Mouse (Mus musculus) intestine, embryonic 14.5 days (tissue): ENCODE data around the gene Tcf20. TPM values are rescaled to one million over a fixed set of nuclear protein-coding genes. Genes with fewer than 3 reads are reported as not detected.

ENCODE experiments used
- ATAC-seq: fragments of 200-750 bp; cut with Nextera tagmentation; replicated peaks from 2 replicates; pipeline ENCODE4 v1.8.0; 2017; ENCODE audit warnings: low read depth, moderate number of reproducible peaks, moderate TSS enrichment, moderate library complexity; ENCODE audit not compliant: low FRiP score, low TSS enrichment
- DNase-seq: peaks from one replicate; pipeline ENCODE4 v3.0.0-alpha.2; 2018; ENCODE audit warnings: low spot score
- H3K27ac ChIP-seq: fragments of 300-500 bp; sonication (generic); 2 replicates; pipeline ENCODE4 v1.5.1; 2014; ENCODE audit warnings: low read depth, mild to moderate bottlenecking, control low read depth
- H3K27me3 ChIP-seq: fragments of 300-500 bp; sonication (generic); replicated peaks from 2 replicates; pipeline ENCODE4 v1.6.1; 2014; ENCODE audit warnings: low read length, control low read depth; ENCODE audit not compliant: control insufficient read depth, insufficient read depth
- H3K36me3 ChIP-seq: fragments of 300-500 bp; sonication (generic); 2 replicates; pipeline ENCODE4 v1.6.1; 2014; ENCODE audit warnings: low read length, control low read depth; ENCODE audit not compliant: control insufficient read depth, insufficient read depth
- H3K4me1 ChIP-seq: fragments of 300-500 bp; sonication (generic); replicated peaks from 2 replicates; pipeline ENCODE4 v1.6.1; 2014; ENCODE audit warnings: low read length, control low read depth, mixed read lengths; ENCODE audit not compliant: control insufficient read depth, insufficient read depth
- H3K4me2 ChIP-seq: fragments of 300-500 bp; sonication (generic); 2 replicates; pipeline ENCODE4 v1.6.1; 2014; ENCODE audit warnings: low read length
- H3K4me3 ChIP-seq: fragments of 300-500 bp; sonication (generic); 2 replicates; pipeline ENCODE4 v1.5.1; 2014; ENCODE audit warnings: low read depth, low read length, control low read depth, mixed read lengths
- H3K9ac ChIP-seq: fragments of 300-500 bp; sonication (generic); 2 replicates; pipeline ENCODE4 v1.6.1; 2014; ENCODE audit warnings: mild to moderate bottlenecking, low read length
- H3K9me3 ChIP-seq: fragments of 300-500 bp; sonication (generic); 2 replicates; pipeline ENCODE4 v1.6.1; 2016; ENCODE audit warnings: low read length, control low read depth; ENCODE audit not compliant: control insufficient read depth
- WGBS: fragments of 180-500 bp; shearing (Covaris S2); extraction: QIAGEN DNeasy Blood & Tissue Kit; methylation state at CpG from one replicate; pipeline ENCODE4 v1.1.7; 2014; 5-methylcytosine and 5-hydroxymethylcytosine counted together
- polyA plus RNA-seq: library from polyadenylated mRNA; unstranded; fragments of >200 nt; fragmentation: Nextera tagmentation; extraction: Ambion mirVana; gene quantifications from 2 replicates; pipeline ENCODE4 v1.2.1, GENCODE M21; 2014

The Tcf20 gene
- polyA plus RNA-seq: 11.7 and 12.4 TPM in 2 replicates

GRCm38 (mm10) chr15:82987732-82988112 lies at the start of gene Tcf20:
Gene Tcf20, minus strand, starts transcription at chr15:82987872.
- under 1% methylated on average over 20 of the region's 20 CpGs for WGBS
- Histone ChIP-seq H3K27me3 (peaks cover 13% of the 10 kb centered on the region), H3K4me2 (peak within 1 kb of the TSS; percentile 97), H3K9ac (peak within 1 kb of the TSS; percentile 42), H3K36me3 (no peaks in the 10 kb centered on the region), H3K4me3 (peak within 1 kb of the TSS; percentile 46), H3K9me3 (no peaks in the 10 kb centered on the region), H3K27ac (no peak within 1 kb of the TSS), H3K4me1 (peaks cover 30% of the 10 kb centered on the region)
- peak; percentile 96 for DNase-seq
- ATAC-seq: peak; percentile 93

GRCm38 (mm10) chr15:83036900-83037519 lies 49.3 kb upstream of the Tcf20 start:
- Histone ChIP-seq H3K36me3 (no peaks in the 10 kb centered on the region), H3K4me2 (no peak overlapping the region), H3K4me3 (no peak overlapping the region), H3K27me3 (no peaks in the 10 kb centered on the region), H3K9ac (no peak overlapping the region), H3K9me3 (no peaks in the 10 kb centered on the region), H3K4me1 (peaks cover 38% of the 10 kb centered on the region), H3K27ac (no peak overlapping the region)
- ATAC-seq (peak; percentile 56; the same call in 1 of the 2 replicates), DNase-seq (peak; percentile 84)
- WGBS: 65% methylated on average over 14 of the region's 14 CpGs

- Histone ChIP-seq H3K36me3 (no peaks in the 10 kb centered on the region), H3K27me3 (no peaks in the 10 kb centered on the region), H3K27ac (no peak overlapping the region), H3K4me1 (peaks cover 38% of the 10 kb centered on the region), H3K9me3 (no peaks in the 10 kb centered on the region), H3K4me2 (no peak overlapping the region), H3K4me3 (no peak overlapping the region), H3K9ac (no peak overlapping the region)
- no peak for DNase-seq
- no peak for ATAC-seq
- 59% methylated on average over 7 of the region's 7 CpGs for WGBS
Measured at GRCm38 (mm10) chr15:83036089-83036488, 48.4 kb upstream of the Tcf20 start.

DNA sequence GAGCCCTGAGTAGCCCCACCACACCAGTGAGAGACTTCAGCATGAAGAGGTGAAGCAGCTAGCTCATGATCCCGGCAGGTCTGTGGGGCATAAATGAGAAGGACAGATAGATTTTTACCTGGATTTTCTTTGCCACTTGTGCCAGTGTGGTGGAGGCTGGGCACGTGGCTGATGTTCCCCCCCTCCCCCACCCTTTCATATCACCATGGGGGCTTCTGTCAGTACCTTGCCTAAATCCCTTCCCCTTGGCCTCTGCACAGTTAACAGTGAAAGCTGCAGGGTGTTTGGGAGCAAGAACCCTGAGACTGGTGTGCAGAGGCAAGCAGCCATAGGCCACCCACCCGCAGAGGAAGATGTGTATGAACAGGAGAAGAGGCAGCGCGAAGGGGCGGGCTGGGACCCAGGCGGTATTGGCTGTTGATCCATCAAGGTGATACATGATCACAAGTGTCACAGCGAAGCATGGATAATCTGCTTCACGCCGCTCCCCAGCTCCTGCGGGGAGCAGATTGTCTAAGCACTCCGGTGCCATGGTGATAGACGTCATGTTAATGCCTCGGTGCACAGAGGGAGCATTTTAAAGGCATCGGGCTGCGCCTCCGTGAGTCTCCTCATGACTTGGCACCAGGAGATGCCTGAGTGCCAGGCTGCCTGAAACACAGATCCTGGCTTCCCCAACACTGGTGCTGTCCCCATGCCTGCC lies 46.8 kb upstream of the Tcf20 start:
- no peak overlapping the region for H3K9ac ChIP-seq
- ATAC-seq (no peak), DNase-seq (no peak)
- WGBS: 17% methylated on average over 17 of the region's 17 CpGs
- H3K9me3 ChIP-seq: no peaks in the 10 kb centered on the region
- no peaks in the 10 kb centered on the region for H3K36me3 ChIP-seq
- H3K4me3 ChIP-seq: no peak overlapping the region
- H3K4me2 ChIP-seq: 0 out of 2 replicates have a peak overlapping the region, but pooled peaks have one; percentile 13
- peaks cover 45% of the 10 kb centered on the region for H3K4me1 ChIP-seq
- no peak overlapping the region for H3K27ac ChIP-seq
- no peaks in the 10 kb centered on the region for H3K27me3 ChIP-seq

GRCm38 (mm10) chr15:83032981-83033541 lies 45.4 kb upstream of the Tcf20 start, which contains the start of gene Nfam1:
Gene Nfam1, minus strand, starts transcription at chr15:83033306.
- Histone ChIP-seq H3K4me1 (peaks cover 45% of the 10 kb centered on the region), H3K4me2 (no peak within 1 kb of the TSS), H3K9ac (no peak within 1 kb of the TSS), H3K27me3 (no peaks in the 10 kb centered on the region), H3K36me3 (no peaks in the 10 kb centered on the region), H3K4me3 (no peak within 1 kb of the TSS), H3K9me3 (no peaks in the 10 kb centered on the region), H3K27ac (no peak within 1 kb of the TSS)
- WGBS: 59% methylated on average over 17 of the region's 17 CpGs
- no peak for ATAC-seq
- no peak for DNase-seq

DNA sequence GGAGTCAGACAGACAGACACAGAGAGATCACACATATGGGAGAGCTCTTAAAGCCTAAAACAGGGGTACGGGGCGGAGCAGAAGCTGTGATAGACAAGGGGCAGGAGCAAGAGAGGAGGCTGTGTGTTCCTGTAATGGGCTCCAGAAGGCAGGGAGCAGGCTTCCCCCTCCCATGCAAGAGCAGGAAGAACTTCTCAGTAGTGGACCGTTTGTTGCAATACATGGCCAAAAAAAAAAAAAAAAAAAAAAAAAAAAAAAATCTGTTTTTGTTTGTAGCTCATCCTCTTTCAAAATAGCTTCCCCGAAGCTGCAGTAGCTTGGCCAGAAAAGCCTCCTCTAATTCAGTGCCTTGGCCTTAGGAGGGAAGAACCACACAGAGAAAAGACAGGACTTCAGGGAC lies 43.2 kb upstream of the Tcf20 start:
- ATAC-seq: no peak
- no peak overlapping the region for H3K9ac ChIP-seq

GRCm38 (mm10) chr15:83029725-83030718 lies 42.4 kb upstream of the Tcf20 start:
- no peak overlapping the region for H3K9ac ChIP-seq
- no peaks in the 10 kb centered on the region for H3K36me3 ChIP-seq
- no peak overlapping the region for H3K4me3 ChIP-seq
- ATAC-seq (no peak), DNase-seq (no peak)
- no peaks in the 10 kb centered on the region for H3K9me3 ChIP-seq
- H3K27me3 ChIP-seq: no peaks in the 10 kb centered on the region
- no peak overlapping the region for H3K4me2 ChIP-seq
- peak overlapping the region; percentile 29; the same call in 1 of the 2 replicates for H3K27ac ChIP-seq
- 36% methylated on average over 11 of the region's 11 CpGs for WGBS
- H3K4me1 ChIP-seq: peaks cover 50% of the 10 kb centered on the region

More for the DNA sequence above, 43.2 kb upstream of the Tcf20 start:
- WGBS: 58% methylated on average over 4 of the region's 4 CpGs
- no peak for DNase-seq
- H3K4me3 ChIP-seq: no peak overlapping the region
- H3K27ac ChIP-seq: 0 out of 2 replicates have a peak overlapping the region, but pooled peaks have one; percentile 29
- H3K4me1 ChIP-seq: peaks cover 42% of the 10 kb centered on the region
- H3K36me3 ChIP-seq: no peaks in the 10 kb centered on the region
- H3K27me3 ChIP-seq: no peaks in the 10 kb centered on the region
- no peak overlapping the region for H3K4me2 ChIP-seq
- no peaks in the 10 kb centered on the region for H3K9me3 ChIP-seq

DNA sequence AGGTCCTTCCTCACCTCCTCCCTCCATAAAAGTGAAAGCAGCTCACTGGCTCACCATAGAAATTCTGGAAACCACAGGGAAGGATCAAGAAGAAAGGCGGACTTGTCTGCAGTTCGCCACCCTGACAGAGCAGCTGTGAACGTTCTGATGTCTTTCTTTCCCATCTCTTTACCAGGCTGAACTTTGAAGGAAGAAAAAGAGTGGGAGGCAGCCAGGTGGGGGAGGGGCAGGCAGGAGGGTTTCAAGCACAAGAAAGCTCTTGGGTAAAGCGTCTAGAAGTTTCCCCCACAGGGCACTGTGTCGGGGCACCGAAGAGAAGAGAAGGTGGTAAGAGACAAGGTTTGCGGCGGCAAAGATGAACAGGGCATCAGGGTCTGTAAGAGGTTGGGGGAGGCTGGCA lies 38.5 kb upstream of the Tcf20 start:
- Histone ChIP-seq H3K4me3 (no peak overlapping the region), H3K27me3 (no peaks in the 10 kb centered on the region), H3K36me3 (no peaks in the 10 kb centered on the region), H3K4me2 (0 out of 2 replicates have a peak overlapping the region, but pooled peaks have one; percentile 18), H3K4me1 (peaks cover 37% of the 10 kb centered on the region), H3K27ac (no peak overlapping the region), H3K9ac (no peak overlapping the region), H3K9me3 (no peaks in the 10 kb centered on the region)
- 57% methylated on average over 8 of the region's 8 CpGs for WGBS
- ATAC-seq (no peak), DNase-seq (no peak)
